Mouse (Mus musculus) embryo, embryonic 10 days (tissue): ENCODE measurements around the gene Ctse.

Source experiments
- DNase-seq: peaks from one replicate; pipeline ENCODE4 v3.0.0-alpha.2; 2015; ENCODE audit warnings: low spot score

The Ctse gene

DNA sequence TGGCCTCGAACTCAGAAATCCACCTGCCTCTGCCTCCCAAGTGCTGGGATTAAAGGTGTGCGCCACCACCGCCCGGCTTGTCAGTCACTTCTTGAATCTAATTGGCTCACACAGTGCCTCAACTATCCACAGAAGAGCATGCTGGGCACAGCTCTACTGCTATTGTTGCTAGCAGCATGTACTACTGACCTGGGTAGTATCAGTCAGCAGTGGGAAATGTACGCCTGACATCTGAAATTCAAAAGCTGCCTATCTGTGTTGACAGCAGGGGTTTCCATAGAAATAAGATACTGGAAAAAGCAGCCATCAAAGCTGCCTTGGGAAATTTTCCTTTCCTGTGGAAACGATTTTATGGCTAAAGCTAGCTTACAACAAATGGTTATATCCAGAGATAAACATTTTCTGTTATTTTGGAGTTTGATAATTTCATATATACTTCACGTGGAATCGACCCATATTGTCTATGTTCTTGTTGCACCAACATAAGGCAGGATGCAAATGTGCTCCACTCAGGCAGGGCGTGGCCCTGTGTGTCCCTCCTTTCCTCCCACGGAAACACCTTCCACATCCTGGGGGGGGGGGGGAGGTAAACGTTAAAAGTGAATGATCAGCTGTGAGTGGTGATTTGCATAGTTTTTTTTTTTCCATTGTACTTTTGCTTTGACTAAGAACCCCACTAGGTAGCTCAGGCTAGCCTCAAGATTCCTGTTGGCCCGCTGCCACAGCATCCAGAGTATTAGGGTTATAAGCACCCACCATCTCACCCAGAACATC lies 14.8 kb downstream of the Ctse start:
- no peak for DNase-seq

DNA sequence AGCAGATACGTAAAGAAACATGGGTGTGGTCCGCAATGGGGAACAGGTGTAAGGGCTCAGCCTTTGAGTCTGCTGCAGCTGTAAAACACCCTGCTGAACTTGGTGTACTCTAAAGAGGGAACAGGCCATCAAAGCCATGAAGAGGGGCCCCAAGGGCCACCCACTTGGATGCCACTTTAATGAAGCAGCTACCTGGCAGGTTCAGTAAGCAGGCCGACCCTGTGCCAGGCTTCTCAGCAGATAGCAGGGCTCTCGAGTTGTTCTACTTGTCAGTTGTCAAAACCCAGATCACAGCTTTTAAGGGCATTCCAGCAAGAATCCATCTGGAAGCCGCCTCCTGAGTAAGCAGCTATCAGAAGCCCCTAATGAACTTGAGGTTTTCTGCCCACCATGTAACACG lies 17.5 kb downstream of the Ctse start:
- no peak for DNase-seq

DNA sequence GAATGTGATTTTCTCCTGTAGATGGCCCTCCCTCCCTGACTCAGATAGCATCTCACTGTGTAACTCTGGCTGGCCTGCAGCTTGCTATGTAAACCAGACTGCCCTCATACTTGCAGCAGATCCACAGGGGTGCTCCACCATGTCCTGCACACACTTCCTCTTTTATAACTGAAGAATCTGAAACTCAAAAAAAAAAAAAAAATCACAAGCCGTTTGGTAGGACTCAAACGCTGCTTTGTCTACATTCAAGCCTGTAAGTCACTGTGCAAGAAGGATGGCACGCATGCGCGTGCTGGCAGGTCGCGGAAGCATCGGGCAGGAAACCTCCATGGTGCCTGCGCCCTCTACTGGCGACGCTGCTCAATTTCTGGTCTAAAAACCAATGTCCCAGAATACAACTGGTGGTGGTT lies 19.8 kb downstream of the Ctse start:
- DNase-seq = peak; percentile 97

DNA sequence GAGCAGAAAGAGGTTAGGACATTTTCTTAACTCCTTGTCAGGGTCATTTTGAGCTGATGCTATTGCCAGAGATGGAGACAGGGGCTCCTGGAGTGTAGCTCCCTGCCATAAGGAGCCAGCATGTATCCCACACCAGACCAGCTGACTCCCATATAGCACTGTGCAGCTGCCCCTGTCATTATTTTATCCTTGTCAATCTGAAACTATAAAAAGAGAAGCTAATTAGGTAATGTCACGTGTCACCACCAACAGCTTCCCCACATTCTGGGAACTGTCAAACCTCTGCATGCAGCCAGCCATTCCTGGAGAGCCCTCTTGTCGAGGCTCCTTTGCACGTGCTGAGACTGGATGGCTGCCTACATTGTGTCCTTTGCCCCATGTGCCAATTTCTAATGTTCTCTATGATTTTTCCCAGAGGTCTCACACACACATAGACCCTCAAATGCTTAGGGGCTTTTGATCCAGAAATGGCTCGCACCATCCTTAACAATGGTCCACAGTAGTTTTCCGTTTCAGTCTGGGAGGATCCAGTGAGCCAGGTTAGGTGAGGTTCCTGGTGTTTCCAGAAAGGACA lies 21.5 kb downstream of the Ctse start:
- no peak for DNase-seq

DNA sequence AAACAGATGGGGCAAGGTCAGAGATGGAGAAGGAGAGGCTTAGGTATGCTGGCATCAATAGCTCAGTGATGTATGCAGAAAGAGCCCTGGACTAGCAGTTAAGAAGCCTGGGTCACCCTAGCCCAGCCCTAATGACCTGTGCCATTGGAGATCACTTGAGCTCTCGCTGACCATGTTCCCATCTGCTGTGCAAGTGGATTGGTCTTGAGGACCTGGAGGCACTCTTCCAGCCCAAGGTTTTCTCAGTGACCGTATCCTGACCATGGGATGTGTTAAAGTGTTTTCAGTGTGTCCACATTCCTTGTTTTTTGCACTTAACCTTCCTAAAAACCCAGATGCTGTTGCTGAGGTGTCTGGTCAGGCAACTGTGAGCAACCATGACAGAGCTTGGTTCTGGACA lies 22.2 kb downstream of the Ctse start:
- DNase-seq = no peak

DNA sequence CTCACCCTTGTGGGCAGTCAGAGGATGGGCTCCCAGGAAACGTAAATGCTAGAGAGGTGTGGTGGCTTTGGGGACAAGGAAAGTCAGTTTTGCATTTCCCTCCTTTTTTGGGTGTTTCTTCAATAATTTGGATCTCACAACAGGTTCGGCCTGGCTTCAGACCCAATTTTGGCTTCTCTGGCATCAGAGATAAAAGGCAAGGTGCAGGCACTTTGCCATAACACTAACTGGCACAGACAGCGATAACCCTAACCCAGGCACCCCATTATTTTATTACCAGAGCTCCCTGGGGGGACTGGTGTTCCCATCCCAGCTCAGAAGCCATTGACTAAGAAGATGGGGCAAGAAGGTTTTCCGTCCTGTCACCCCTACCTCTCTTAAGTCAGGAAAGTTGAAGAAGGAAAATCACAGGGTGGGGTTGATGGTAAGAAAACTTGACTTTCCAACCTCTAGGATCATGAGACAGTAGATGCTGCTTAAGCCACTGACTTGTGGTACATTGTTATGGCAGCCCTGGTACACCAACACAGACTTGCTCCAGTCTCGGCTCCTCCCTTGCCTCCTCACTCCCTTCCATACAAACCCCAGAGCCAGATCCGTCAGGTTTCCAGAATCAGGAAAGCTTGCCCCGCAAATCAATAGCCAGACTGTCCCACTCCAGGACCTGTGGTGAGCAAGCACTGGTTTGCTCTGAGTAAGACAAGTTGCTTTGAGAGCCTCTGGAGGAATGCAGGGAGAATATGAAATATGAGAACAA lies 22.8 kb downstream of the Ctse start:
- no peak for DNase-seq

DNA sequence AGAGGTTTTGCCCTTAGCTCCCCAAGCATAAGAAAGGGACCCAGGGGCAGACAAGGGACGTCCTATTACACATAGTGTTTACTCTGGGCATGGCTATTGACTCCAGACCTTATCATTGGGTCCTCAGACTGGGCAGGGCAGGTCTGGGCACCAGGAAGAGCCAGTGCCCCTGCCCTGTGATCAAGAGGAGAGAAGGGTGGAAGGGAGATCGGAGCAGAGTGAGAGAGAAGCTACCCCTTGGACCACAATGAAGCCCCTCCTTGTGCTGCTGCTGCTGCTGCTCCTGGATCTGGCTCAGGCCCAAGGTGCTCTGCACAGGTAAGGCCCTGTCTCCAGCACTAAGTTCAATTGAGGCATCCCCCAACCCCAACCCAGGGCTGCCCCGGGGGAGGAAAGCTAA lies 23.6 kb downstream of the Ctse start:
- no peak for DNase-seq

DNA sequence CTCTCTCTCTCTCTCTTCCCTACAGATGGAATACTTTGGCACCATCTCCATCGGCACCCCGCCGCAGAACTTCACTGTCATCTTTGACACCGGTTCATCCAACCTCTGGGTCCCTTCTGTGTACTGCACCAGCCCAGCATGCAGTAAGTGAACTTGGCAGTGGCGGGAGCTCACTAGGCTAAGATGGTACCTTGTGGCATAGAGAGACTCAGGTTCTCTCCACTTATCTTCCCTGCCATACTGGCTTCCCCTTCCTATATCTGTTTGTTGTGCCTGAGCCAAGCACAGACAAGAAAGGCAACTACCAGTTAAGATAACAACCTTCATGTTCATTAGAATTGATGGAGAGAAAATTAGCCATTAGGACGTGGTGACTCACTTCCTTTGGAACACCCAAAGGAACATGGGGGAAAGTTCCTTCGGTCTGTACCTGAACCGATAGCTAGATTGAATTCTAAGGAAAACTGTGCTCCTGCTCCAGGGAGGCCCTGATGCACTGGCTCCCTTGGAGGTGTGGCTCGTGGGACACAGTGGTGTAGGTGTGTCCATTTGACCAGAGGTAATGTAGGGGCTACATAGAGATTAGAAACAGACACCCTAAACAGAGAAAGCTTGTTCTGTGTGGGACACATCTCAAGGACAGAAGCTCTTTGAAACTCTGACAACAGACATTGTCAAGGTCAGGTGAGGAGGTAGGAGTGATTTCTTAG lies 25.3 kb downstream of the Ctse start:
- no peak for DNase-seq

DNA sequence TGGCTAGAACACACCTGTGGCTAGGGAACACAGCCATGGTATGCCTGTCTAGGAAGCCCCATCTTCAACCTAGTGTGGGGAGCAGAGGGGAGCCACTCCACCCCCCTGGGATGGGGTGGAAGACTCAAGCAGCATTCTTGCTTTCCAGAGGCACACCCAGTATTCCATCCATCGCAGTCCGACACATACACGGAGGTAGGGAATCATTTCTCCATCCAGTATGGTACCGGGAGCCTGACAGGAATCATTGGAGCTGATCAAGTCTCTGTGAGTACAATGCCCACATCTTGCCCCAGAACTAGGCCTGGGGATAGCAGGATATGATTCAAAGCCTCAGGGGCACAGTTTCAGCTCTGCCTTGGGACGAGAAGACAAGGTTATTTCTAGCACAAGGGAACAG lies 26.0 kb downstream of the Ctse start:
- DNase-seq = no peak

DNA sequence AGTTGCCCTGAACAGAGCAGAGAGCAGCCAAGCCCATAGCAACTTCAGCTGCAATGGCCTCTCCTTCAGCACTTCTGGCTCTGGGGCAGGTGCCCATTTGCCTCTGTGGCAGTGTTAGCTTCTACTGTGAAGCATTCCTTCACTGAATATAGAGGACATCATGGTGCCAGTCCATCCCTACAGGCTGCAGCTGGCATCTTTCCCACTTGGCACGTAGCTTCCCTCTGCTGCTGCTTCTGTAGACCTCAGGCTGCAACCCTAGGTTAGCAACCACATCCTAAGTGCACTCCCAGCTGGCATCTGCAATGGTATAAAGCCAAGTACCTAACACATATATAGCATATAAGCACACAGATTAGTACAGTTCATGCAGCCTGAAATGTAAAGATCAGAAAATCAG lies 27.8 kb downstream of the Ctse start:
- no peak for DNase-seq

DNA sequence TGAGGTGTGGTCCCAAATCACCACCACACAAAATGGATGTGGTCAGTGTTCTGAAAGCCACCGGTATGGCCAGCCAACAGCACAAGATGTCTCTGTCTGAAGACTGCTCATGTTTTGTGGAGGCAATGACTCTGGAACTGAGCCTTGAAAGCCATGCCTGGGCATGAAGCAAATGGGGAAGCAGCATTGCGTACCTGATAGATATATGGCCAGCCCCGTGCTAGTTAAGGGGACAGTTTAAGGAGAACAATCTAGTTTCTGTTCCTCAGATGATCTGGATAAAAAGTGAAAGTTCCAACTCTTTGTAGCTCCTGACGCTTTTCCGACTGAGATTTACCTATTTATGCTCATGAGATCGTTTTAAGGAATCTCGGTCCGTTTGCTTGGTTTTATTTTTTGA lies 33.0 kb downstream of the Ctse start:
- DNase-seq = no peak

DNA sequence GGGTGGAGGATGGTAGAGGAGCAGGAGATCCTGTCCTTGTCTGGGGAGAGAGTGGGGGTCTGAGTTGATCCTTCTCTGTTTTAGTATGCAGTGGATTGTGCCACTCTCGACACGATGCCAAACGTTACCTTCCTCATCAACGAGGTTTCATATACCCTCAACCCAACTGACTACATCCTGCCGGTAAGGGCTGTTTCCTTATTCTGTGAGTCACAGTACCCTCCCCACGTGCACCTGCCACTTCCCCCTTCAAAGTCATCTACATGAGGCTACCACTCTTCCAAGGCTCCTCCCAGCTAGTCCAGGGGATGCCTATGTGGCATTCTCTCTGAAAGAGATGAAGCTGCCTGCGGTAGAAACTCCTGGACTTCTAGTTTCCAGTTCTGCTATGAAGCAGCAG lies 34.3 kb downstream of the Ctse start:
- DNase-seq = no peak

DNA sequence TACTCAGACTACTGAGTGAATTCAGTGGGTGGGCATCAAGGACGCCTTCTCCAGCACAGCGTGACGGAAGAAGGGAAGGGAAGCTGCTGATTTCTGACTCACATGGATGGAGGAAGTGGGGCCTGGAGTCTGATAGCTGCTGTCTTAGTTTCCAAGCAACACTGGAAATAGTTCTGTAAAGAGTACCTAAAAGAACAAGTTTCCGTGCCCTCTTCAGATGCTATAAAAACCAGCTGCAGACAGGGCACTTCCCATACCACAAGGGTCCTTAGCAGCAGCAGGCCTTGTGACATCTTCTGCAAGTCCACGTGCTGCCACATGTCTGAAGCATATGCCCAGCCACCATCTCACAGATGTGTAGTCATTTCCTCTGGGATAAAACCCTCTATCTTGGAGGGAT lies 41.5 kb downstream of the Ctse start:
- DNase-seq = no peak

DNA sequence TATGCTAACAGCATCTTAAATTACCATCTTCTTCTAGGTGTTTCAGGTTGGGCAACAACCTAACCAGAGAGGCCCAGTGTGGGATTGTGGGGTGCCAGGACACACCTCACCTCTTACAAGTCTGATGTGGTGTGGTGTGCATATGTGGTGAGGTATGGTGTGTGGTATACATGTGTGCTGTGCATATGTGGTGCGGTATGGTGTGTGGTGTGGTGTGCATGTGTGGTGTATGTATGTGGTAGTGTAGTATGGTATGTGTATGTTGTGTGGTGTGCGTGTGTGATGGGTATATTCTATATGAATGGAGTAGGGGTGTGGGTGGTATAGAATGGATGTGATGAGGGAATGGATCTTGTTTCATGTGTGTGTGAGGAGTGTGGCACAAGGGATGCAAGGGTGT lies 49.6 kb downstream of the Ctse start:
- DNase-seq = no peak

DNA sequence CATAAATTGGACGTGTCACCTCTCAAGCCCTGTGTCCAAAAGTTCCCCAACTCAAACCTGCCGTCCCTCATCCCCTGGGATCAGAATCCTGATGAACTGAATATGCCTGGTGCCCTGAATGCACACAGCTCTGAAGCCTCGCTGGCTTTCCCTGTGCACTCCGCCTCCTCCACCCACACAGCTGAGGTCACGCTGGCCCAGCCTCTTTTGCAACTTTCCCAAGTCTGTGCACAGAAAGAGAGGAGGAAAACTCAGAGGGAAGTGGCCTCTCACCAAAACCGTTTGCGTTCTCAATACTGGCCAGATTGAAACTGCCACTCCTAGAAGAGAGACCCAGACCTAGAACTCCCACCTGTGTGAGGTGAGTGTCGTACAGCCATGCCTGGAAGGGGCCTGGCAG lies 50.4 kb downstream of the Ctse start, which contains the start of gene Rab7b:
Gene Rab7b (plus strand): TSS at position 221 of the 400 bp plus-strand sequence.
- DNase-seq = peak; percentile 14

DNA sequence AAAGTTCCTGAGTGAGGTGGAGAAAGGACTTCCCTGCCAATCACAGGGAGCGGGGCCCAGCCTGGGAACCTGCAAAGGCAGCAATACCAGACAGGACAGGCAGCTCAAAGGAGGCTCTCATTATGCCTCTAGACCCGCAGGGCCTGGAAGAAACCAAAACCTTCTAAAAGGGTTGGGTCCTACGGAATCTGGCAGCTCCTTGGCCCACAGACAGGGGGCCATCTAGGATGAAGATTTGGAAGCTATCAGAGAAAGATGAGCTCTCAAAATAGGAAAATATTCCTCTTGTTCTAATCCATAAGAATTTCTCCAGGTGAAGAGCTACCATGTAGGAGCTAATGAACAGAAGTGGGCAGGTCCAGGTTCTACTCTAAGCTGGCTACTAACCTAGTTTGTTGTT lies 50.9 kb downstream of the Ctse start:
- no peak for DNase-seq

DNA sequence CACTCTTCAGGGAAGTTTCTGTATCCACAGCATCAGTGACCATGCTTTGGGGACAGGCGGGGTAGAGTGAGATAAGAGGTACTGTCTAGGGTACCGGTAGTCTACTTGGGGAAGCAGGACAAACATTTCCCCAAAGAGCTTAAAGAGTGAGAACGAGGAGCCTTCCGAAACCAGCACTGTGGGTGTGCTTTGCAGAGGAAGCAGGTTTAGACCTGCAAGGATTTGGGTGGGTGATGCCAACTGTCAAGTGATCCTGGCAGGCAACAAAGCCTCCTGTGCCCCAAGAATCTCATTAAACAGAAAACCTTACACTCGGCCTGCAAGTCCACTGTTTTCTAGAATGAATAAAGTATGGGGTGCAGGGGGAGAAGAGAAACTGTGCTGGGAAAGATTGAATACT lies 51.8 kb downstream of the Ctse start:
- no peak for DNase-seq

DNA sequence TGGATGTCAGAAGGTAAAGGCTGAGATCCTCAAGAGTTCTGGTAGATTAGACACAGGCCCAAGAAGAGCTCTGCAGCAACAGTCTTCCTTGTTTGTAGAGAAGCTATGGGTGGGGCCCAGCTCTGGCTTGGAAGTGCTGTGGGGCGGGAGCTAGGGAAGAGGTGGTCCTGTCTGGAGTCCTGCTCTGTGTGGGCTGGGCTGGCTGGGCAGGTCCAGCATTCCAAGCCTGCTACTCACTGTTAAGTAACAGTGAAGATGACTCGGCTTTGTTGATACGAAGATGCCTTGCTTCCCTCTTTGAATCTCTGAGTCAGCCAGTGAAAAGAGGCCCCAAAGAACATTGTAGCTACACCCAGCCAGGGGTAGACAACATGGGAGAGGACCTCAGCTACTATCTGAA lies 52.3 kb downstream of the Ctse start:
- DNase-seq = peak; percentile 28

DNA sequence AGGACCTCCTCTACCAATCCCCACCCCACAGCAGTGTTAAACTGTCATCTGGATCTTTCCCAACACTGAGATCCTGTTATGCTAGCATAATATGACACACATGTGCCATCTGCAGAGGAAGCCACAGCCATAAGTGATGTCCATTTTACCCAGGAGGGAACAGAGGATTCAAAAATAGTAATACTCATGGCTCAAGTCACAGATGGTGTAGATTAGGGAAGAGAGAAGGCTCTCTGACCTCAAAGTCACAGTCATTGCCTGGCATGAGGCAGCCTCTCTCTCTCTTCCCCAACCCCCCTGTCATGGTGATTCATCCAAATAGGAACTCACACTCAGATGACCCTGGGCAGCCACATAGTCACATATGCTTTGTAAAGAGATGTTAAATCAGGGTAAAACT lies 53.2 kb downstream of the Ctse start:
- DNase-seq = peak; percentile 45

DNA sequence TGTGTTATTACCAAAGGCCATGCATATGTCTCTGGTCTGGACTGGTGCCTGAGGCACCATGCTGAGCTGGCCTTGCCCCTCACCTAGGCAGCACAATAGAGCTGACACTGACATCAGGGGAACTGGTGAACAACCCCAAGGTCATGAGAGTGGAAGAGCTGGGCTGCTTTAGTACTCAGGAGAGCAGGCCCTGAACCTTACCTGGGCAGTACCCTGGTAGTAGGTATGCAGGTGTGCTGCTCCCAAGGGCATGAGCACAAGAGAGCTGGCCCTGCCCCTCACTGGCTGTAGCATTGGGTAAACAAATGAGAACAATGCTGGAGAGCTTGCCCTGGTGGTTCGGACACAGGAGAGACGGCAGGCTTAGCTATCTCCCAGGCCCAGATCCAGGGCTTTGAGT lies 57.2 kb downstream of the Ctse start:
- no peak for DNase-seq

DNA sequence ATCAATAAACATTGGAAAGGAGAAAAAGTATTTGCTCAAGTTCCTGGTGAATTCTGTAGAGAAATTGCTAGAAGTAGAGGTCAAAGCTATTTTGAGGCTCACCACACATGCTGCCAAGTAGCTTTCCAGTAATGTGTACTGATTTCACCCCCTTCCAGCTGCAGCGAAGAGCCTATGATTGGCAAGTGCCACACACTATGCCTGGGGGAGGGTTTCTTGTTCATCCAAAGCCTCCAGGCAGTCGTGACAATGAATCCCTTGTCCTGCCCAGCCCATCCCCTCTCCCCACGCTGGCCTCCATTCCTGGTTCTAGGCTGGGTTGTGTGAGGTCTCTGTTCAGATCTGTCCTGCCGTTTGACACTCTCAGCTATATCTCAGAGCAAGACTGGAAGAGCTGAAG lies 58.2 kb downstream of the Ctse start:
- no peak for DNase-seq

DNA sequence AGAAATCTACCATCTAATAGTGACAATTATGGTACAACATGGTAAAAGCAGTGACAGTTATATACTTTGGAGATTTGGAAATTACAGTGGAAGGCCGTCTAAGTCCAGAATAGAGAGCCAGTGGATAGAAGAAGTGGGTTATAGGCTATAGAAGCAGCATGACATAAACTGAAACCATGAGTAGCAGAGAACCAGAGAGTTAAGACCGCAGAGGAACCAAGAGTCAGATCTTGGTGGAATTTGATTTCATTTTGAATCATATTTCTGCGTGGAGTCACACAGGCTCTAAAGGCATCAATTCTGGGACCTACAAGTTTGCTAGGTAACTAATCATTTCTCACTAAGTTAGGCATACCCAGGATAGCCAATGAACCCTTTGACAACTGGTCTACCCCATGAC lies 60.7 kb downstream of the Ctse start:
- no peak for DNase-seq

DNA sequence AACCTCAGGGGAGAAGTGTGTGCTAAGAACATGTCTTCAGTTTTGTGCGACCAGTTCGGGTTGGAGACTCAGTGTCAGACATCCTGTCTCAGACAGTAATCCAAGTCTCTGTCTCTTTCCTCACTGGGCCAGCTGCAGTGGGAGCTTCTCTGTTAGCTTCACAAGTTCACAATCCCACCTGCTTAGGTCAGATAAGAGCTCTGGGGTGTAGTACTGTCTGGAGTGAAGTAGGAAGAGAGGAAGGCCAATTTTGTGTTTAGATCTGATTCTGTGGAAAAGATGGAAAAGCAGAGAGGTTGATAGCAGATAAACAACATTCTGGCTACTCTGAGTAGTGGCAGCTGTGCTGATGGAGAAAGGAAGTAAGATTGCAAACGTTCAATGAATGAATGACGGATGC lies 61.5 kb downstream of the Ctse start:
- no peak for DNase-seq
